Mouse (Mus musculus) CH12.LX (cell line): ENCODE measurements at regions not wholly inside any gene's neighbourhood (a gene's known extent, or its start where the extent isn't known, plus 50 kb on each side); places are given as distances from the start of the nearest gene placed in this dataset.
A peak's percentile ranks its signal among the peaks of the same experiment; 100 is the strongest.

Source experiments
- DNase-seq: peaks from one replicate; pipeline ENCODE4 v3.0.0-alpha.2; 2013; ENCODE audit errors: extremely low read depth
- H3K27ac ChIP-seq: 2 replicates; pipeline ENCODE4 v1.5.1; 2012; ENCODE audit warnings: low read depth, mild to moderate bottlenecking, control low read depth, moderate library complexity; ENCODE audit not compliant: insufficient read depth
- H3K27me3 ChIP-seq: replicated peaks from 2 replicates; pipeline ENCODE3; 2012; ENCODE audit warnings: inconsistent platforms
- H3K36me3 ChIP-seq, 2 experiments: replicated peaks in 1 of 2; 2 replicates each; pipeline versions ENCODE3 to v1.6.1; 2012; ENCODE audit warnings: inconsistent platforms in 1 of 2, low read length in 1 of 2, mild to moderate bottlenecking in 1 of 2, mixed read lengths in 1 of 2, moderate library complexity in 1 of 2; ENCODE audit not compliant: control insufficient read depth in 1 of 2, insufficient read depth in 1 of 2
- H3K4me1 ChIP-seq, 2 experiments: 2 replicates each; pipeline ENCODE4 v1.6.1; 2012; ENCODE audit warnings: inconsistent platforms in 1 of 2, moderate library complexity in 1 of 2; ENCODE audit not compliant: insufficient read depth in 2 of 2, control insufficient read depth in 1 of 2
- H3K4me2 ChIP-seq: 2 replicates; pipeline ENCODE4 v1.6.1; 2012; ENCODE audit warnings: low read depth, mild to moderate bottlenecking, control low read depth; ENCODE audit not compliant: poor library complexity, insufficient read depth, severe bottlenecking
- H3K4me3 ChIP-seq, 3 experiments: fragments of 150-350 bp in 1 of 3; sonication (generic) in 1 of 3; replicated peaks in 1 of 3; 2 replicates each; pipeline versions ENCODE3 to v1.5.1; 2011 to 2012; ENCODE audit warnings: low read depth in 2 of 3, low read length in 2 of 3, mild to moderate bottlenecking in 2 of 3, moderate library complexity in 2 of 3, control low read depth in 1 of 3, improper control_type of control experiment in 1 of 3, inconsistent platforms in 1 of 3, mixed read lengths in 1 of 3; ENCODE audit not compliant: poor library complexity in 1 of 3
- H3K79me2 ChIP-seq: replicated peaks from 2 replicates; pipeline ENCODE4 v1.6.1; 2012; ENCODE audit warnings: mild to moderate bottlenecking, moderate library complexity; ENCODE audit not compliant: control insufficient read depth, poor library complexity, insufficient read depth, severe bottlenecking; ENCODE audit errors: extremely low read depth
- H3K9ac ChIP-seq: 2 replicates; pipeline ENCODE4 v1.6.1; 2012; ENCODE audit warnings: low read depth, mild to moderate bottlenecking, control low read depth, moderate library complexity; ENCODE audit not compliant: insufficient read depth
- H3K9me3 ChIP-seq: replicated peaks from 2 replicates; pipeline ENCODE3; 2012; ENCODE audit warnings: low read length, inconsistent platforms, mixed read lengths
- BHLHE40 ChIP-seq: IDR thresholded peaks from 2 replicates; pipeline ENCODE4 v1.6.1; 2011; ENCODE audit warnings: mild to moderate bottlenecking, low read depth, low read length, improper control_type of control experiment
- CHD1 ChIP-seq: IDR thresholded peaks from 2 replicates; pipeline ENCODE4 v1.6.1; 2012; ENCODE audit warnings: low read depth, low read length, improper control_type of control experiment, inconsistent platforms
- CHD2 ChIP-seq: IDR thresholded peaks from 2 replicates; pipeline ENCODE4 v1.6.1; 2011; ENCODE audit warnings: low read length, improper control_type of control experiment
- CTCF ChIP-seq, 2 experiments: IDR thresholded peaks in 1 of 2; conservative IDR thresholded peaks in 1 of 2; 2 replicates each; pipeline ENCODE4 v1.5.1; 2011 to 2012; ENCODE audit warnings: low read depth in 2 of 2, low read length in 2 of 2, improper control_type of control experiment in 1 of 2, inconsistent platforms in 1 of 2, mild to moderate bottlenecking in 1 of 2, moderate library complexity in 1 of 2
- E2F4 ChIP-seq: IDR thresholded peaks from 2 replicates; pipeline ENCODE4 v1.6.1; 2011; ENCODE audit warnings: low read depth, low read length, improper control_type of control experiment; ENCODE audit not compliant: insufficient replicate concordance
- ELF1 ChIP-seq: IDR thresholded peaks from 2 replicates; pipeline ENCODE4 v1.6.1; 2014; ENCODE audit warnings: low read depth, mild to moderate bottlenecking, inconsistent platforms, low read length, improper control_type of control experiment
- EP300 ChIP-seq: IDR thresholded peaks from 2 replicates; pipeline ENCODE4 v1.6.1; 2011; ENCODE audit warnings: low read length, improper control_type of control experiment
- ETS1 ChIP-seq: conservative IDR thresholded peaks from 2 replicates; pipeline ENCODE4 v1.6.1; 2012; ENCODE audit warnings: low read depth, mild to moderate bottlenecking, inconsistent platforms, low read length, improper control_type of control experiment, moderate library complexity
- GABPA ChIP-seq: IDR thresholded peaks from 2 replicates; pipeline ENCODE4 v1.6.1; 2012; ENCODE audit warnings: low read depth, low read length, improper control_type of control experiment, inconsistent platforms; ENCODE audit not compliant: insufficient replicate concordance
- HCFC1 ChIP-seq: IDR thresholded peaks from 2 replicates; pipeline ENCODE4 v1.6.1; 2012; ENCODE audit warnings: low read depth, mild to moderate bottlenecking, inconsistent platforms, low read length, improper control_type of control experiment
- IRF4 ChIP-seq: IDR thresholded peaks from 2 replicates; pipeline ENCODE4 v1.6.1; 2014; ENCODE audit warnings: low read depth, mild to moderate bottlenecking, inconsistent platforms, low read length, improper control_type of control experiment
- JUN ChIP-seq: IDR thresholded peaks from 2 replicates; pipeline ENCODE4 v1.6.1; 2011; ENCODE audit warnings: low read depth, mild to moderate bottlenecking, low read length, improper control_type of control experiment, moderate library complexity; ENCODE audit not compliant: insufficient read depth
- JUND ChIP-seq: conservative IDR thresholded peaks from 2 replicates; pipeline ENCODE4 v1.6.1; 2011; ENCODE audit warnings: low read depth, low read length, improper control_type of control experiment
- KAT2A ChIP-seq: IDR thresholded peaks from 2 replicates; pipeline ENCODE4 v1.6.1; 2012; ENCODE audit warnings: low read length, improper control_type of control experiment, inconsistent platforms; ENCODE audit not compliant: insufficient replicate concordance
- MAFK ChIP-seq: IDR thresholded peaks from 2 replicates; pipeline ENCODE4 v1.6.1; 2011; ENCODE audit warnings: low read length, improper control_type of control experiment; ENCODE audit not compliant: insufficient replicate concordance
- MAX ChIP-seq: IDR thresholded peaks from 2 replicates; pipeline ENCODE4 v1.6.1; 2011; ENCODE audit warnings: low read length, improper control_type of control experiment
- MAZ ChIP-seq: IDR thresholded peaks from 2 replicates; pipeline ENCODE4 v1.6.1; 2012; ENCODE audit warnings: low read depth, mild to moderate bottlenecking, inconsistent platforms, low read length, improper control_type of control experiment, moderate library complexity
- MEF2A ChIP-seq: IDR thresholded peaks from 2 replicates; pipeline ENCODE4 v1.6.1; 2014; ENCODE audit warnings: low read depth, mild to moderate bottlenecking, inconsistent platforms, low read length, improper control_type of control experiment, borderline replicate concordance
- MXI1 ChIP-seq: IDR thresholded peaks from 2 replicates; pipeline ENCODE4 v1.6.1; 2011; ENCODE audit warnings: mild to moderate bottlenecking, low read depth, low read length, improper control_type of control experiment
- MYC ChIP-seq: IDR thresholded peaks from 2 replicates; pipeline ENCODE4 v1.6.1; 2011; ENCODE audit warnings: low read depth, mild to moderate bottlenecking, improper control_type of control experiment, low read length
- NELFE ChIP-seq: IDR thresholded peaks from 2 replicates; pipeline ENCODE4 v1.6.1; 2011; ENCODE audit warnings: low read depth, low read length, improper control_type of control experiment
- PAX5 ChIP-seq: IDR thresholded peaks from 2 replicates; pipeline ENCODE4 v1.6.1; 2012; ENCODE audit warnings: low read length, inconsistent platforms, mixed read lengths
- POLR2A ChIP-seq: IDR thresholded peaks from 2 replicates; pipeline ENCODE4 v1.6.1; 2011; ENCODE audit warnings: low read depth, mild to moderate bottlenecking, improper control_type of control experiment, low read length
- POLR2AphosphoS2 ChIP-seq: IDR thresholded peaks from 2 replicates; pipeline ENCODE4 v1.6.1; 2011; ENCODE audit warnings: low read depth, low read length, improper control_type of control experiment
- RAD21 ChIP-seq: IDR thresholded peaks from 2 replicates; pipeline ENCODE4 v1.6.1; 2011; ENCODE audit warnings: low read depth, mild to moderate bottlenecking, low read length, improper control_type of control experiment, moderate library complexity
- RCOR1 ChIP-seq: conservative IDR thresholded peaks from 2 replicates; pipeline ENCODE4 v1.6.1; 2012; ENCODE audit warnings: low read depth, mild to moderate bottlenecking, inconsistent platforms, low read length, improper control_type of control experiment
- SIN3A ChIP-seq: IDR thresholded peaks from 2 replicates; pipeline ENCODE4 v1.6.1; 2012; ENCODE audit warnings: low read length, improper control_type of control experiment, inconsistent platforms
- SMC3 ChIP-seq: IDR thresholded peaks from 2 replicates; pipeline ENCODE4 v1.6.1; 2011; ENCODE audit warnings: low read depth, low read length, improper control_type of control experiment
- TBP ChIP-seq: conservative IDR thresholded peaks from 2 replicates; pipeline ENCODE4 v1.6.1; 2011; ENCODE audit warnings: low read depth, low read length, improper control_type of control experiment
- TCF12 ChIP-seq: IDR thresholded peaks from 2 replicates; pipeline ENCODE4 v1.6.1; 2014; ENCODE audit warnings: low read depth, mild to moderate bottlenecking, inconsistent platforms, low read length, improper control_type of control experiment
- UBTF ChIP-seq: IDR thresholded peaks from 2 replicates; pipeline ENCODE4 v1.6.1; 2012; ENCODE audit warnings: low read depth, mild to moderate bottlenecking, inconsistent platforms, low read length, improper control_type of control experiment, moderate library complexity
- USF1 ChIP-seq: IDR thresholded peaks from 2 replicates; pipeline ENCODE4 v1.6.1; 2014; ENCODE audit warnings: low read depth, mild to moderate bottlenecking, inconsistent platforms, low read length, improper control_type of control experiment
- USF2 ChIP-seq: conservative IDR thresholded peaks from 2 replicates; pipeline ENCODE4 v1.6.1; 2011; ENCODE audit warnings: low read depth, low read length, improper control_type of control experiment
- ZC3H11A ChIP-seq: IDR thresholded peaks from 2 replicates; pipeline ENCODE4 v1.6.1; 2012; ENCODE audit warnings: low read depth, mild to moderate bottlenecking, inconsistent platforms, low read length, improper control_type of control experiment
- ZKSCAN1 ChIP-seq: IDR thresholded peaks from 2 replicates; pipeline ENCODE4 v1.6.1; 2012; ENCODE audit warnings: low read depth, inconsistent platforms, low read length, improper control_type of control experiment, borderline replicate concordance
- ZMIZ1 ChIP-seq: IDR thresholded peaks from 2 replicates; pipeline ENCODE4 v1.6.1; 2012; ENCODE audit warnings: low read depth, mild to moderate bottlenecking, inconsistent platforms, low read length, improper control_type of control experiment
- ZNF384 ChIP-seq: IDR thresholded peaks from 2 replicates; pipeline ENCODE4 v1.6.1; 2012; ENCODE audit warnings: low read depth, low read length, improper control_type of control experiment, inconsistent platforms
- dilution Hi-C: fragments of 300-500 bp; cut with MboI; formaldehyde crosslinking; loops from 2 replicates; pipeline ENCODE4 v1.14.3; 2020; ENCODE audit warnings: low sequenced_read_pairs; ENCODE audit not compliant: extremely low pct_unique_long_range_greater_than_20kb, extremely low pct_ligation_motif_present
- in situ Hi-C: fragments of 300-500 bp; cut with MboI; formaldehyde crosslinking; loops from 3 replicates; pipeline ENCODE4 v1.14.3; 2019; ENCODE audit warnings: low sequenced_read_pairs, low pct_ligation_motif_present, low pct_unique_long_range_greater_than_20kb, mixed read lengths

DNA sequence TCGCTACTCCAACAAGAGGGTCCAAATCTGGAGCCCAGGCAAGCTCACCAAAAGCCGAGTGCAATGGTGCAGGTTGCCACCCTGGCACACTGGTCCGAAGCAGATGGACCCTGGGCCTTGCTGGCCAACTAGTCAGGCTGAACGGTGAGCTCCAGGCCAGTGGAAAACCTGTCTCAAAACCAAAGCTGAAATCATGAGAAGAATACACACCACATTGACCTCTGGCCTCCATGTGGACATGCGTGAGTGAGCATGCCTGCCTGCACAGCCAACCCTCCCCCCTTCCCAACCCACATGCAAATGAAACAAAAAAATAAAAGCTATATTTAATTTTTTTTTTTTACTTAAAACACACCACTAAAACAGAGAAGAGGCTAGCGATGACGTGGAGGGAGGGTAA lies 80.8 kb downstream of the Tex35 start (continued):
- peak; percentile 54 for TF ChIP-seq SMC3
- TF ChIP-seq CHD2: peak; percentile 96
- no peak for TF ChIP-seq ZC3H11A
- 0 out of 2 replicates have a peak, but pooled peaks have one; percentile 39 for TF ChIP-seq POLR2AphosphoS2
- peak; percentile 97 for TF ChIP-seq IRF4
- TF ChIP-seq MAFK: peak; percentile 83

DNA sequence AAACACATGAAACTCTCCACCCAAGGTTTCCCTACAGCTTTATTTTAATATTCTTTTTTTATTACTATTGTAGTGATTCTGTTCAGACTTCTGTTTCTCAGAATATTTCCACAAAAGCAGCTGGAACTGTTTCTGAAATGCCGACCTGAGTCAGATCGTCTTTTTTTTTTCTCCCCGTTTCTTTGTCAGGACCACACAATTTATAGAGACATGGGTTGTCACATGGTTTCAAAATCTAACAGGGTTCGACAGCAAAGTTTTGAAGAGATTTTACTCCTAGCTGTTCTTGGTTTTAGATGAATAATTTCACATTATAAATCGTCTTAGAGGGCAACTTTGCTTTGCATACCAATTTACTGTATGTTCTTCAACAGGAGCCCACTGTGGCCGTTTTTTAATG lies 84.0 kb upstream of the Ralgps2 start:
- Histone ChIP-seq H3K27me3 (no peaks in the 10 kb centered on the region), H3K9ac (peak overlapping the region; percentile 72), H3K4me1 (peaks cover 43 to 83% of the 10 kb centered on the region in 2 experiments), H3K9me3 (no peaks in the 10 kb centered on the region), H3K36me3 (no peaks in the 10 kb centered on the region), H3K27ac (peak overlapping the region; percentile 97; the same call in 1 of the 2 replicates), H3K4me3 (no peak overlapping the region), H3K4me2 (peak overlapping the region; percentile 73; the same call in 1 of the 2 replicates), H3K79me2 (no peaks in the 10 kb centered on the region)
- no peak for DNase-seq
- dilution Hi-C loops: no loop called here
- in situ Hi-C loops: no loop called here
- TF ChIP-seq CHD1 (no peak; the same call in 1 of the 2 replicates), MXI1 (0 out of 2 replicates have a peak, but pooled peaks have one; percentile 17), POLR2AphosphoS2 (no peak), MYC (peak; percentile 72), EP300 (peak; percentile 47; the same call in 1 of the 2 replicates), RAD21 (no peak), TCF12 (peak; percentile 19; the same call in 1 of the 2 replicates), SMC3 (no peak), SIN3A (0 out of 2 replicates have a peak, but pooled peaks have one; percentile 54), USF2 (no peak), TBP (peak; percentile 40; the same call in 1 of the 2 replicates), USF1 (no peak), KAT2A (no peak), ZMIZ1 (no peak), E2F4 (no peak), BHLHE40 (no peak), ETS1 (no peak), GABPA (no peak), CHD2 (no peak), MAFK (no peak), UBTF (no peak), MEF2A (no peak), ELF1 (no peak), ZKSCAN1 (no peak), HCFC1 (no peak), POLR2A (peak; percentile 34; the same call in 1 of the 2 replicates), CTCF (conservative IDR thresholded peaks at IDR 0.05 in 1 of 2, IDR thresholded peaks at IDR 0.05 in 1 of 2; ENCODE audit: low read depth in 2 of 2, low read length in 2 of 2) (no peak), JUN (peak; percentile 6; the same call in 1 of the 2 replicates), ZC3H11A (no peak), MAX (peak; percentile 56), RCOR1 (no peak), PAX5 (no peak), MAZ (no peak), NELFE (no peak), ZNF384 (peak; percentile 89), IRF4 (peak; percentile 31; the same call in 1 of the 2 replicates), JUND (no peak)
